Mouse (Mus musculus): Measurements from ENCODE around the gene Jmy. TPM values are rescaled to one million over a fixed set of nuclear protein-coding genes. Genes with fewer than 3 reads are reported as not detected.

Gene Jmy
- total RNA-seq, 2 experiments from 2014 or later, result 42.3 to 43.3 TPM

GRCm38 (mm10) chr13:93384481-93384880, 115.1 kb downstream of the Jmy start:
- intact Hi-C loops (cut with DNase I), result no loop called here
- no peak for DNase-seq (ENCODE audit: low spot score in 2 of 2)

- intact Hi-C loops (cut with DNase I), result no loop called here
- no peak for DNase-seq (ENCODE audit: low spot score in 2 of 2)
Observed at GRCm38 (mm10) chr13:93383620-93384019, 116.0 kb downstream of the Jmy start.

- no peak for DNase-seq (ENCODE audit: low spot score in 2 of 2)
Observed at GRCm38 (mm10) chr13:93383092-93383491, 116.5 kb downstream of the Jmy start.

GRCm38 (mm10) chr13:93381301-93381700, 118.3 kb downstream of the Jmy start:
- intact Hi-C loops (cut with DNase I), result no loop called here
- DNase-seq (ENCODE audit: low spot score in 2 of 2), result no peak

More at GRCm38 (mm10) chr13:93383092-93383491, 116.5 kb downstream of the Jmy start:
- intact Hi-C loops (cut with DNase I), result no loop called here

- intact Hi-C loops (cut with DNase I), result no loop called here
- DNase-seq (ENCODE audit: low spot score in 2 of 2), result no peak
Observed at GRCm38 (mm10) chr13:93380399-93381063, 119.1 kb downstream of the Jmy start.

Other genes starting within 250 kb of the Jmy start
- gene Homer1, start 200.2 kb downstream of the Jmy start, total RNA-seq (2021), result 100 to 1,000 TPM; 284 to 371 TPM
- gene Bhmt, start 138.2 kb upstream of the Jmy start, total RNA-seq (2021), result not detected
- under 1 TPM; 0.36 to 0.44 TPM for gene Bhmt2, start 174.5 kb upstream of the Jmy start, total RNA-seq (2021)
- under 1 TPM; 0.29 to 0.47 TPM for gene Dmgdh, start 174.6 kb upstream of the Jmy start, total RNA-seq (2021)

Measured in left cerebral cortex, postnatal 36 days (tissue).